ENCODE assay signal across 10 mouse cellular contexts in the genomic region with DNA sequence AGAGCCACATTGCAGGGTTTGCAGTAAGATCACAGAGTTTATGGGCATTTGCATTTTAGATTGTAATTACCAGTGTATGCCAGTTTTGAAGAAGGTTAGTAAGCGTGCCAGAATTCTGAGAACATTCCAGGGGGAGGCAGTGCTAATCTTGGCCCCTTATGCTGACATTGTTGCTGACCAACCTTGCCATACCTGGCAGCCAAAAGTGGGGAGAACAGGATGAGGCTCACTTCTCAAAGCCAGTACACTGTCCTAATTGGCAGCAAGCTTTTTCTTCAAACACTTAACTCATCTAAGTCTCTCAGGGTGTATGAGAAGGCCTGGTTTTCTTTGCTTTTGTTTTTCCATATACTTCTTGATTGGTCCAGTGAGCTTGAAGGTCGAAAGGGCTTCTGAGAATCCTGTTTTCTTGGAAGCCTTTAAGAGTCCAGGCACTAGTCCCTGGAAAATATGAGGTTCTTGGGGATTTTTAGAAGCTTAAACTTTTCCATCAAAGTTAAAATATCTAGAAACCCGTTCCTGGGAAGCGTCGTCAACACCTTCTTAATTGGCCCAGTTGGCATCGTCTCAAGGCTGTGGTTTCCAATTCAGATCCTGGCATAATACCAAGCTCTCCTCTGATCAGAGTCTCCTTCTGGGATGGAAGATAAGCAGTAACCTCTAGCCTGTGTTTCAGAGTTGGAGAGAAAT.
A peak's percentile ranks its signal among the peaks of the same experiment; 100 is the strongest.
DNase-seq lines count a peak whose midpoint lies in the region; ATAC-seq lines count a peak whose summit lies in the region.
"Had no signal": no experiment of that assay in that cellular context is flagged by ENCODE, and none has a peak within 500 bp of the region (broad histone marks: within the 10 kb centered on the region; RNA-seq: fewer than 3 reads in every experiment).

No protein-coding gene starts in this region.

- H3K4me1 ChIP-seq in limb, embryonic 12.5 days (replicated peaks), result peaks cover 39% of the 10 kb centered on the region
- peaks cover 28% of the 10 kb centered on the region for H3K4me1 ChIP-seq in limb, embryonic 10.5 days
- peaks cover 5% of the 10 kb centered on the region; the same call in 1 of the 2 replicates for H3K4me1 ChIP-seq in intestine, embryonic 16.5 days (ENCODE audit: control insufficient read depth, insufficient read depth, low read length)
- H3K4me1 ChIP-seq in midbrain, embryonic 15.5 days, result no peaks in the 10 kb centered on the region
- H3K4me1 ChIP-seq: embryonic facial prominence, embryonic 12.5 days had no signal

- ATAC-seq in limb, embryonic 12.5 days (ENCODE audit: insufficient number of reproducible peaks, insufficient read depth, low FRiP score, low TSS enrichment, low read depth), result no peak
- ATAC-seq in intestine, embryonic 16.5 days, result peak; percentile 10; the same call in 1 of the 2 replicates
- ATAC-seq in megakaryocyte progenitor cell, adult 5-6 weeks (replicated peaks; ENCODE audit: poor library complexity), result peak; percentile 89
- ATAC-seq in midbrain, embryonic 15.5 days (replicated peaks), result no peak

- H3K27ac ChIP-seq in limb, embryonic 12.5 days, result peak overlapping the region; percentile 41; the same call in 1 of the 2 replicates
- H3K27ac ChIP-seq in limb, embryonic 10.5 days, result no peak overlapping the region
- H3K27ac ChIP-seq in intestine, embryonic 16.5 days (ENCODE audit: low read length), result peak overlapping the region; percentile 42; the same call in 1 of the 2 replicates
- no peak overlapping the region for H3K27ac ChIP-seq in midbrain, embryonic 15.5 days

- H3K9ac ChIP-seq in limb, embryonic 12.5 days (replicated peaks), result no peak overlapping the region
- H3K9ac ChIP-seq in intestine, embryonic 16.5 days (ENCODE audit: low read depth, low read length), result no peak overlapping the region
- H3K9ac ChIP-seq in midbrain, embryonic 15.5 days, result no peak overlapping the region
- H3K9ac ChIP-seq: embryonic facial prominence, embryonic 12.5 days had no signal

- no peaks in the 10 kb centered on the region for H3K36me3 ChIP-seq in limb, embryonic 12.5 days
- no peaks in the 10 kb centered on the region for H3K36me3 ChIP-seq in limb, embryonic 10.5 days
- H3K36me3 ChIP-seq in intestine, embryonic 16.5 days (ENCODE audit: control insufficient read depth, insufficient read depth, low read length), result no peaks in the 10 kb centered on the region
- H3K36me3 ChIP-seq in midbrain, embryonic 15.5 days (replicated peaks), result no peaks in the 10 kb centered on the region
- H3K36me3 ChIP-seq: embryonic facial prominence, embryonic 12.5 days had no signal

- 55% methylated on average over 6 of the region's 6 CpGs for whole genome bisulfite sequencing in limb, embryonic 12.5 days
- WGBS in limb, embryonic 10.5 days, result 68% methylated on average over 6 of the region's 6 CpGs
- 73% methylated on average over 6 of the region's 6 CpGs for WGBS in intestine, embryonic 16.5 days
- 67% methylated on average over 6 of the region's 6 CpGs for WGBS in midbrain, embryonic 15.5 days

- no peak overlapping the region for H3K4me2 ChIP-seq in limb, embryonic 12.5 days
- H3K4me2 ChIP-seq in intestine, embryonic 16.5 days (ENCODE audit: low read depth, low read length), result no peak overlapping the region
- no peak overlapping the region for H3K4me2 ChIP-seq in midbrain, embryonic 15.5 days
- H3K4me2 ChIP-seq: embryonic facial prominence, embryonic 12.5 days had no signal

- DNase-seq in limb, embryonic 10.5 days (ENCODE audit: low spot score), result no peak
- peak; percentile 62 for DNase-seq in fibroblast of lung, adult 2 months (ENCODE audit: low read depth)
- no peak for DNase-seq in c-Kit-positive CD71-positive TER-119-positive erythroid progenitor cells, embryonic 14.5 days (ENCODE audit: low spot score)
- DNase-seq in layer of hippocampus, postnatal 36 days, result no peak
- DNase-seq: right cerebral cortex, postnatal 14 days had no signal

- no peak overlapping the region for H3K4me3 ChIP-seq in limb, embryonic 12.5 days (replicated peaks)
- no peak overlapping the region for H3K4me3 ChIP-seq in limb, embryonic 10.5 days
- no peak overlapping the region for H3K4me3 ChIP-seq in intestine, embryonic 16.5 days (ENCODE audit: low read length)
- no peak overlapping the region for H3K4me3 ChIP-seq in midbrain, embryonic 15.5 days
- H3K4me3 ChIP-seq: embryonic facial prominence, embryonic 12.5 days had no signal

- H3K27me3 ChIP-seq in limb, embryonic 12.5 days, result no peaks in the 10 kb centered on the region; the same call in 1 of the 2 replicates
- no peaks in the 10 kb centered on the region for H3K27me3 ChIP-seq in limb, embryonic 10.5 days (ENCODE audit: low read depth, poor library complexity, severe bottlenecking)
- no peaks in the 10 kb centered on the region for H3K27me3 ChIP-seq in intestine, embryonic 16.5 days (replicated peaks; ENCODE audit: control insufficient read depth, insufficient read depth, low read length)
- H3K27me3 ChIP-seq in midbrain, embryonic 15.5 days (replicated peaks), result no peaks in the 10 kb centered on the region
- H3K27me3 ChIP-seq: embryonic facial prominence, embryonic 12.5 days had no signal

- no peaks in the 10 kb centered on the region for H3K9me3 ChIP-seq in limb, embryonic 12.5 days
- no peaks in the 10 kb centered on the region for H3K9me3 ChIP-seq in limb, embryonic 10.5 days (replicated peaks)
- H3K9me3 ChIP-seq in intestine, embryonic 16.5 days (ENCODE audit: control insufficient read depth, low read length), result no peaks in the 10 kb centered on the region
- H3K9me3 ChIP-seq in midbrain, embryonic 15.5 days, result no peaks in the 10 kb centered on the region
- H3K9me3 ChIP-seq: embryonic facial prominence, embryonic 12.5 days had no signal

Comparison
In these comparisons a context has a peak if more than half of its experiments do, and no peak if none do; other contexts are left out.
1. H3K27ac ChIP-seq: peak in limb, embryonic 12.5 days (single experiment) and intestine, embryonic 16.5 days (single experiment); none in limb, embryonic 10.5 days (single experiment) and midbrain, embryonic 15.5 days (single experiment).
2. ATAC-seq: peak in intestine, embryonic 16.5 days (single experiment) and megakaryocyte progenitor cell, adult 5-6 weeks (single experiment); none in limb, embryonic 12.5 days (single experiment) and midbrain, embryonic 15.5 days (single experiment).